Mouse (Mus musculus) thymus, adult 2 months (tissue): Measurements from ENCODE around the gene Pabpc4.

Experiments used
- CTCF ChIP-seq: fragments of 200-500 bp; IDR thresholded peaks from 2 replicates; pipeline ENCODE4 v1.5.1; 2012; ENCODE audit warnings: mild to moderate bottlenecking, control low read depth, low read length, moderate library complexity, borderline replicate concordance; ENCODE audit not compliant: control insufficient read depth, poor library complexity, insufficient read depth; ENCODE audit errors: extremely low read depth
- POLR2A ChIP-seq: fragments of 200-500 bp; IDR thresholded peaks from 2 replicates; pipeline ENCODE4 v1.6.1; 2012; ENCODE audit warnings: mild to moderate bottlenecking, low read length, control low read depth, moderate library complexity; ENCODE audit not compliant: control insufficient read depth, poor library complexity, insufficient read depth; ENCODE audit errors: extremely low read depth

- TF ChIP-seq CTCF (peak; percentile 79; the same call in 1 of the 2 replicates), POLR2A (no peak)
Observed at GRCm38 (mm10) chr4:123219720-123220357, 42.3 kb upstream of the Pabpc4 start.
